Mouse (Mus musculus) heart, postnatal 0 days (tissue): Measurements from ENCODE around the gene Spag7.

ENCODE experiments used
- CTCF ChIP-seq: IDR thresholded peaks from 2 replicates; pipeline ENCODE4 v1.5.1; 2016; ENCODE audit warnings: antibody characterized with exemption, control low read depth, low read depth
- EP300 ChIP-seq: IDR thresholded peaks from 2 replicates; pipeline ENCODE4 v1.6.1; 2016; ENCODE audit warnings: antibody characterized with exemption, low read depth

- no peak for TF ChIP-seq CTCF
- TF ChIP-seq EP300: no peak
These were observed 1.7 kb downstream of the Spag7 start for GRCm38 (mm10) chr11:70667271-70668150.
